8 mouse cellular contexts compared by ENCODE assay signal in genomic region chr13:32768104-32768503, GRCm38 (mm10). TPM values are rescaled to one million over a fixed set of nuclear protein-coding genes. Genes with fewer than 3 reads are reported as not detected.
DNase-seq lines count a peak whose midpoint lies in the region; ATAC-seq lines count a peak whose summit lies in the region.

No protein-coding gene starts in this region.

- ATAC-seq in forebrain, embryonic 12.5 days (ENCODE audit: low FRiP score), result no peak

- intact Hi-C loops in gastrocnemius, postnatal 14 days (cut with DNase I; ENCODE audit: low total_unique reads), result no loop called here

- H3K4me2 ChIP-seq in forebrain, embryonic 12.5 days, result no peak overlapping the region

- H3K9me3 ChIP-seq in forebrain, embryonic 12.5 days, result no peaks in the 10 kb centered on the region

- no peak overlapping the region for H3K27ac ChIP-seq in forebrain, embryonic 12.5 days

- H3K4me1 ChIP-seq in forebrain, embryonic 12.5 days, result no peaks in the 10 kb centered on the region

- WGBS in forebrain, embryonic 12.5 days, result 11% methylated on average over 4 of the region's 4 CpGs

- H3K27me3 ChIP-seq in forebrain, embryonic 12.5 days, result no peaks in the 10 kb centered on the region

- peak; percentile 16 for DNase-seq in gastrocnemius, postnatal 10 days
- DNase-seq in gastrocnemius, postnatal 14 days, result no peak
- peak; percentile 45 for DNase-seq in ovary, postnatal 14 days (ENCODE audit: low spot score)
- DNase-seq in ovary, postnatal 36 days (ENCODE audit: low spot score), result no peak
- peak; percentile 62 for DNase-seq in adrenal gland, postnatal 14 days
- DNase-seq in kidney, postnatal 10 days, result peak; percentile 51
- DNase-seq in retina, postnatal 7 days (ENCODE audit: low read depth, low spot score), result peak; percentile 1

- no peak overlapping the region for H3K9ac ChIP-seq in forebrain, embryonic 12.5 days

- H3K4me3 ChIP-seq in forebrain, embryonic 12.5 days (replicated peaks), result no peak overlapping the region

- H3K36me3 ChIP-seq in forebrain, embryonic 12.5 days (replicated peaks), result no peaks in the 10 kb centered on the region

RNA-seq across cellular contexts. Expression of gene Mylk4, which starts 15.7 kb away (rescaled TPM):
- 100 to 1,000 TPM; 132 to 148 TPM for total RNA-seq in gastrocnemius, postnatal 10 days (2021)
- total RNA-seq in gastrocnemius, postnatal 14 days (2021), result 100 to 1,000 TPM; 102 to 239 TPM
- 0.07 and 2.4 TPM in 2 replicates for total RNA-seq in adrenal gland, postnatal 14 days (2021)
- polyA plus RNA-seq in forebrain, embryonic 12.5 days (2016; fragmentation: Nextera tagmentation; extraction: Ambion mirVana), result 0.13 and 0.22 TPM in 2 replicates

RNA-seq across cellular contexts. Expression of gene Wrnip1, which starts 33.7 kb away (rescaled TPM):
- 10 to 100 TPM; 13.0 to 16.4 TPM for total RNA-seq in gastrocnemius, postnatal 10 days (2021)
- 10 to 100 TPM in 1 of 2 experiments, 1 to 10 TPM in 1; 9.5 to 11.1 TPM for total RNA-seq in gastrocnemius, postnatal 14 days (2021)
- 35.2 and 45.9 TPM in 2 replicates for total RNA-seq in adrenal gland, postnatal 14 days (2021)
- 29.1 and 30.4 TPM in 2 replicates for polyA plus RNA-seq in forebrain, embryonic 12.5 days (2016; fragmentation: Nextera tagmentation; extraction: Ambion mirVana)

RNA-seq across cellular contexts. Expression of gene D930007J09Rik, which starts 34.5 kb away (rescaled TPM):
- total RNA-seq in gastrocnemius, postnatal 10 days (2021), result not detected
- not detected for total RNA-seq in gastrocnemius, postnatal 14 days (2021)
- not detected in 2 replicates for total RNA-seq in adrenal gland, postnatal 14 days (2021)
- not detected in 2 replicates for polyA plus RNA-seq in forebrain, embryonic 12.5 days (2016; fragmentation: Nextera tagmentation; extraction: Ambion mirVana)

Comparison
In these comparisons a context has a peak if more than half of its experiments do, and no peak if none do; other contexts are left out.
1. DNase-seq: peak in gastrocnemius, postnatal 10 days (single experiment), ovary, postnatal 14 days (single experiment), adrenal gland, postnatal 14 days (single experiment), kidney, postnatal 10 days (single experiment) and retina, postnatal 7 days (single experiment); none in gastrocnemius, postnatal 14 days (single experiment) and ovary, postnatal 36 days (single experiment).
2. RNA of gene Mylk4, which starts 15.7 kb away (total RNA-seq): 102 to 239 TPM in gastrocnemius, postnatal 14 days and 132 to 148 TPM in gastrocnemius, postnatal 10 days; 0.07 to 2.4 TPM in adrenal gland, postnatal 14 days; every median in the first group is over 10 times any median in the second.